Mouse (Mus musculus) kidney, adult 2 months (tissue): ENCODE results near the gene Ncapd2.

ENCODE experiments used
- CTCF ChIP-seq: fragments of 200-500 bp; conservative IDR thresholded peaks from 2 replicates; pipeline ENCODE4 v1.5.1; 2011; ENCODE audit warnings: low read depth, mild to moderate bottlenecking, control low read depth, low read length, moderate library complexity, mixed read lengths; ENCODE audit not compliant: insufficient read depth, insufficient read length
- POLR2A ChIP-seq: fragments of 200-500 bp; IDR thresholded peaks from one replicate; pipeline ENCODE4 v1.6.1; 2011; ENCODE audit warnings: low read depth, low read length, control low read depth

DNA sequence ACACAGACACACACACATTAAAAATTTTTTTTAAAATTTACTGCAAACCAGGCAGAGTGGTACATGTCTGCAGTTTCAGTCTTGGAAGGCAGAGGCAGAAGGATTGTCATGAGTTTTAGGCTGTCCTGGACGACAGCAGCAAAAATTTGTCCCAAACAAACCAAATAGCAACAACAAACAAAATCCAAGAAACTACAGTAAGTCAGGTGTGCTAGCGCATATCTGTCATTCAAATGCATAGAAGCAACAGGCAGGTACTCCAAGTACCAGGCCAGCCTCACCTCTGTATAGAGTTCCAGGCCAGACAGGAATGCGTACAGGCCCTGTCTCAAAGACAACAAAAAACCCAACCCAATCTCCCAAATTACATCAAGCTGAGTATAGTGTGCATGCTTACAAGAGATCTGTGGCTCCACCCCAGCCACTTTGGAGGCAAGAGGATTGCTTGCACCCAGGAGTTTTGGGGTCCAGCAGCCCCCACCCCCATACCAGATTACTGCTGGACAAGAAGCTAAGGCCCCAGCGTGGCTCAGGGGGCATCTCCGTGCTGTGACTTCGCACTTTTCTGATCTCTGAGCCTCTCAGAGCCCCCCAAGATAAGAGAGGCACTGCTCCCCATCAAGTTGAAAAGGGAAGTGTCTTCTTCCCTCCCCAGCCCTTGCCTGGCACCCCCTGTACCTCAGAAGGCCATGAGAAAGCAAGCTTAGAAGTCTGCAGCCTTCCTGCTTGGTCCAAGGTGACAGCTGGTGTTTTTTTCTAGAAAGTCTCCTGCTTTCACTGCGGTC lies 31.5 kb downstream of the Ncapd2 start:
- no peak for TF ChIP-seq POLR2A
- TF ChIP-seq CTCF: no peak
